Mouse (Mus musculus) central nervous system, embryonic 11.5 days (tissue): ENCODE data around the gene Slfnl1. TPM values are rescaled to one million over a fixed set of nuclear protein-coding genes. Genes with fewer than 3 reads are reported as not detected.

Experiments used
- polyA plus RNA-seq: library from polyadenylated mRNA; depleted of rRNA; stranded (reverse); fragments of >200 nt; gene quantifications from 2 replicates; pipeline ENCODE4 v1.2.3, GENCODE M21; 2012; rRNA removed

Slfnl1 gene
- polyA plus RNA-seq: 0.04 and 0.09 TPM in 2 replicates

GRCm38 (mm10) chr4:120531986-120532385 lies at the start of gene Slfnl1:
Gene Slfnl1 (plus strand): TSS chr4:120532231.

GRCm38 (mm10) chr4:120569486-120570437 lies 37.7 kb downstream of the Slfnl1 start, which contains the start of gene Ctps:
Gene Ctps (minus strand): TSS chr4:120570276.

Other genes with a start within 250 kb of the Slfnl1 start
- 2.7 and 3.4 TPM in 2 replicates for gene Foxo6, start 244.9 kb upstream of the Slfnl1 start, polyA plus RNA-seq
- gene Scmh1, start 127.0 kb upstream of the Slfnl1 start, polyA plus RNA-seq: 50.8 and 63.3 TPM in 2 replicates
- gene Ctps, start 38.0 kb downstream of the Slfnl1 start, polyA plus RNA-seq: 67.0 and 82.0 TPM in 2 replicates
- gene Gm8439, start 56.5 kb downstream of the Slfnl1 start, polyA plus RNA-seq: not detected in 2 replicates
- 11.7 and 14.7 TPM in 2 replicates for gene Cited4, start 134.3 kb downstream of the Slfnl1 start, polyA plus RNA-seq
- gene Kcnq4, start 216.4 kb downstream of the Slfnl1 start, polyA plus RNA-seq: 3.0 and 5.9 TPM in 2 replicates